Mouse (Mus musculus) lung, adult 10 weeks (tissue): ENCODE results near the gene Eps15. TPM values are rescaled to one million over a fixed set of nuclear protein-coding genes. Genes with fewer than 3 reads are reported as not detected.

Source experiments
- polyA plus RNA-seq: library from polyadenylated mRNA; stranded (reverse); fragments of 350-450 nt; fragmentation: Illumina TruSeq; extraction: RNeasy Lipid Tissue Mini Kit (QIAGEN cat#74804); gene quantifications from one replicate; pipeline ENCODE4 v1.2.3, GENCODE M21; 2014; ENCODE audit warnings: low read depth, low replicate concordance; ENCODE audit not compliant: insufficient read depth

Gene Eps15
- 34.6 TPM for polyA plus RNA-seq

GRCm38 (mm10) chr4:109279689-109280458 is at the start of gene Eps15:
TSS of gene Eps15 (plus strand) at chr4:109280268.

GRCm38 (mm10) chr4:109234185-109234584 is 45.9 kb upstream of the Eps15 start, which contains the start of gene Calr4:
TSS of gene Calr4 (plus strand) at chr4:109234485.

GRCm38 (mm10) chr4:109406486-109407175 is 126.6 kb downstream of the Eps15 start, which contains the start of gene Ttc39a:
TSS of gene Ttc39a (plus strand) at chr4:109406623.

Other genes with a start within 250 kb of the Eps15 start
- gene Osbpl9, start 78.0 kb upstream of the Eps15 start, polyA plus RNA-seq: 85.8 TPM
- gene Calr4, start 45.8 kb upstream of the Eps15 start, polyA plus RNA-seq: not detected
- gene Ttc39a, start 126.4 kb downstream of the Eps15 start, polyA plus RNA-seq: 8.8 TPM
- gene Rnf11, start 204.5 kb downstream of the Eps15 start, polyA plus RNA-seq: 81.8 TPM